Mouse (Mus musculus): ENCODE results near the gene Pold2. TPM values are rescaled to one million over a fixed set of nuclear protein-coding genes. Genes with fewer than 3 reads are reported as not detected.

Pold2 gene
- total and polyA plus RNA-seq, 3 experiments = 261 to 366 TPM; not detected in 1

- Histone ChIP-seq H3K36me3 (ENCODE audit: control insufficient read depth in 1 of 2, insufficient read depth in 2 of 2, low read length in 2 of 2) (peaks cover 0 to 7% of the 10 kb centered on the region in 2 experiments; a peak in 1 of 4 replicates), H3K27me3 (ENCODE audit: control insufficient read depth in 1 of 2, insufficient read depth in 2 of 2, low read length in 2 of 2) (no peaks in the 10 kb centered on the region), H3K9ac (ENCODE audit: control insufficient read depth, low read depth, low read length, poor library complexity, severe bottlenecking) (no peak overlapping the region), H3K27ac (ENCODE audit: control insufficient read depth, low read depth, low read length) (no peak overlapping the region), H3K79me2 (ENCODE audit: control insufficient read depth, insufficient read depth, low read length, poor library complexity) (peaks cover 2% of the 10 kb centered on the region; the same call in 1 of the 2 replicates), H3K4me1 (ENCODE audit: control insufficient read depth in 1 of 2, insufficient read depth in 2 of 2, low read length in 2 of 2) (peaks cover 3 to 7% of the 10 kb centered on the region in 2 experiments; a peak in 2 of 4 replicates), H3K4me3 (ENCODE audit: control insufficient read depth in 1 of 2, insufficient read depth in 1 of 2, low read depth in 2 of 2, low read length in 2 of 2) (no peak overlapping the region), H3K9me3 (replicated peaks; ENCODE audit: insufficient read depth, low read length) (no peaks in the 10 kb centered on the region)
- no peak for TF ChIP-seq EP300 (IDR thresholded peaks at IDR 0.05; ENCODE audit: low read depth in 1 of 2, low read length in 2 of 2)
- no peak for TF ChIP-seq TAL1 (IDR thresholded peaks at IDR 0.05; ENCODE audit: low read length)
- no peak for TF ChIP-seq GABPA (IDR thresholded peaks at IDR 0.05; ENCODE audit: low read depth, low read length)
- no peak for TF ChIP-seq MAZ (IDR thresholded peaks at IDR 0.05; ENCODE audit: low read depth, low read length)
- TF ChIP-seq CTCF (IDR thresholded peaks at IDR 0.05 in 2 of 3, conservative IDR thresholded peaks at IDR 0.05 in 1 of 3; ENCODE audit: control insufficient read depth in 1 of 3, insufficient read depth in 1 of 3, low read depth in 2 of 3, low read length in 3 of 3, poor library complexity in 1 of 3, severe bottlenecking in 1 of 3) = no peak
- TF ChIP-seq CHD1 (IDR thresholded peaks at IDR 0.05; ENCODE audit: low read depth, low read length) = no peak
- TF ChIP-seq ZKSCAN1 (IDR thresholded peaks at IDR 0.05; ENCODE audit: low read depth, low read length) = no peak
- TF ChIP-seq ZNF384 (IDR thresholded peaks at IDR 0.05; ENCODE audit: low read depth, low read length) = no peak
- TF ChIP-seq ZC3H11A (IDR thresholded peaks at IDR 0.05; ENCODE audit: low read depth, low read length) = no peak
- TF ChIP-seq TBP (IDR thresholded peaks at IDR 0.05; ENCODE audit: low read depth, low read length) = no peak
- TF ChIP-seq CHD2 (IDR thresholded peaks at IDR 0.05; ENCODE audit: low read length) = no peak
- TF ChIP-seq GATA1 (IDR thresholded peaks at IDR 0.05; ENCODE audit: low read depth, low read length) = no peak
- TF ChIP-seq NRF1 (IDR thresholded peaks at IDR 0.05; ENCODE audit: insufficient read depth, low read depth, low read length, poor library complexity, severe bottlenecking) = no peak
- TF ChIP-seq UBTF (IDR thresholded peaks at IDR 0.05; ENCODE audit: borderline replicate concordance, insufficient read depth, low read depth, low read length) = no peak
- TF ChIP-seq MEF2A (IDR thresholded peaks at IDR 0.05; ENCODE audit: extremely low read depth, insufficient replicate concordance, low read depth, low read length, poor library complexity, severe bottlenecking) = no peak
- no peak for TF ChIP-seq MYB (IDR thresholded peaks at IDR 0.05; ENCODE audit: low read depth, low read length)
- no peak for TF ChIP-seq RAD21 (IDR thresholded peaks at IDR 0.05; ENCODE audit: low read depth, low read length)
- DNase-seq (ENCODE audit: low read depth, low spot score) = no peak
Observed at GRCm38 (mm10) chr11:5840346-5840745, 37.7 kb downstream of the Pold2 start.

- Histone ChIP-seq H3K4me1 (ENCODE audit: control insufficient read depth in 1 of 2, insufficient read depth in 2 of 2, low read length in 2 of 2) (peaks cover 3 to 7% of the 10 kb centered on the region in 2 experiments; a peak in 2 of 4 replicates), H3K79me2 (ENCODE audit: control insufficient read depth, insufficient read depth, low read length, poor library complexity) (peaks cover 2% of the 10 kb centered on the region; the same call in 1 of the 2 replicates), H3K9ac (ENCODE audit: control insufficient read depth, low read depth, low read length, poor library complexity, severe bottlenecking) (peak within 1 kb of the TSS; percentile 84), H3K9me3 (replicated peaks; ENCODE audit: insufficient read depth, low read length) (no peaks in the 10 kb centered on the region), H3K27ac (ENCODE audit: control insufficient read depth, low read depth, low read length) (peak within 1 kb of the TSS; percentile 85), H3K4me3 (ENCODE audit: control insufficient read depth in 1 of 2, insufficient read depth in 1 of 2, low read depth in 2 of 2, low read length in 2 of 2) (peak within 1 kb of the TSS; percentile 80 to 82), H3K27me3 (ENCODE audit: control insufficient read depth in 1 of 2, insufficient read depth in 2 of 2, low read length in 2 of 2) (no peaks in the 10 kb centered on the region), H3K36me3 (ENCODE audit: control insufficient read depth in 1 of 2, insufficient read depth in 2 of 2, low read length in 2 of 2) (peaks cover 2 to 7% of the 10 kb centered on the region in 2 experiments; a peak in 3 of 4 replicates)
- DNase-seq (ENCODE audit: low read depth, low spot score) = peak; percentile 99
- TF ChIP-seq MAZ (IDR thresholded peaks at IDR 0.05; ENCODE audit: low read depth, low read length) (peak; percentile 53; the same call in 1 of the 2 replicates), TAL1 (IDR thresholded peaks at IDR 0.05; ENCODE audit: low read length) (no peak), CHD2 (IDR thresholded peaks at IDR 0.05; ENCODE audit: low read length) (no peak), JUND (IDR thresholded peaks at IDR 0.05; ENCODE audit: low read depth, low read length) (no peak), MEF2A (IDR thresholded peaks at IDR 0.05; ENCODE audit: extremely low read depth, insufficient replicate concordance, low read depth, low read length, poor library complexity, severe bottlenecking) (no peak), TCF12 (IDR thresholded peaks at IDR 0.05; ENCODE audit: low read depth, low read length) (peak; percentile 63), RCOR1 (IDR thresholded peaks at IDR 0.05; ENCODE audit: low read depth, low read length) (no peak; the same call in 1 of the 2 replicates), ELF1 (IDR thresholded peaks at IDR 0.05; ENCODE audit: low read depth, low read length) (peak; percentile 79), UBTF (IDR thresholded peaks at IDR 0.05; ENCODE audit: borderline replicate concordance, insufficient read depth, low read depth, low read length) (peak; percentile 81; the same call in 1 of the 2 replicates), TBP (IDR thresholded peaks at IDR 0.05; ENCODE audit: low read depth, low read length) (peak; percentile 88), NRF1 (IDR thresholded peaks at IDR 0.05; ENCODE audit: insufficient read depth, low read depth, low read length, poor library complexity, severe bottlenecking) (no peak), E2F4 (IDR thresholded peaks at IDR 0.05; ENCODE audit: borderline replicate concordance, low read depth, low read length) (no peak), BHLHE40 (IDR thresholded peaks at IDR 0.05; ENCODE audit: borderline replicate concordance, low read depth, low read length) (no peak), ZC3H11A (IDR thresholded peaks at IDR 0.05; ENCODE audit: low read depth, low read length) (no peak; the same call in 1 of the 2 replicates), RAD21 (IDR thresholded peaks at IDR 0.05; ENCODE audit: low read depth, low read length) (peak; percentile 54), POLR2A (IDR thresholded peaks at IDR 0.05; ENCODE audit: control insufficient read depth in 1 of 2, insufficient read depth in 1 of 2, low read depth in 1 of 2, low read length in 2 of 2, poor library complexity in 1 of 2) (peak; percentile 73 to 93), ZNF384 (IDR thresholded peaks at IDR 0.05; ENCODE audit: low read depth, low read length) (0 out of 2 replicates have a peak, but pooled peaks have one; percentile 14), EP300 (IDR thresholded peaks at IDR 0.05; ENCODE audit: low read depth in 1 of 2, low read length in 2 of 2) (peak in 1 of 2 experiments; percentile 38; a peak in 3 of 4 replicates), SMC3 (IDR thresholded peaks at IDR 0.05; ENCODE audit: low read depth, low read length) (peak; percentile 34; the same call in 1 of the 2 replicates)
Observed at GRCm38 (mm10) chr11:5837251-5838246, 40.5 kb downstream of the Pold2 start, which contains the start of gene Polm. TSS of gene Polm (minus strand) at chr11:5838016.

Measured in MEL (cell line).